Mouse (Mus musculus) spleen, adult 2 months (tissue): ENCODE measurements around the gene Tmc1.

ENCODE experiments used
- CTCF ChIP-seq: fragments of 200-500 bp; IDR thresholded peaks from 2 replicates; pipeline ENCODE4 v1.5.1; 2011; ENCODE audit warnings: mild to moderate bottlenecking, inconsistent platforms; ENCODE audit not compliant: insufficient read depth, insufficient read length, insufficient replicate concordance; ENCODE audit errors: extremely low read depth
- POLR2A ChIP-seq: fragments of 200-500 bp; IDR thresholded peaks from 2 replicates; pipeline ENCODE4 v1.6.1; 2011; ENCODE audit warnings: low read depth, low read length, inconsistent platforms

- TF ChIP-seq POLR2A (no peak), CTCF (no peak)
Observed at GRCm38 (mm10) chr19:20797558-20798101, 156.4 kb downstream of the Tmc1 start.
